Mouse (Mus musculus) right cerebral cortex, postnatal 14 days (tissue): ENCODE measurements around the gene B4galnt3.
A peak's percentile ranks its signal among the peaks of the same experiment; 100 is the strongest.

ENCODE experiments used
- DNase-seq: peaks from one replicate; pipeline ENCODE4 v3.0.0; 2022

The B4galnt3 gene

DNA sequence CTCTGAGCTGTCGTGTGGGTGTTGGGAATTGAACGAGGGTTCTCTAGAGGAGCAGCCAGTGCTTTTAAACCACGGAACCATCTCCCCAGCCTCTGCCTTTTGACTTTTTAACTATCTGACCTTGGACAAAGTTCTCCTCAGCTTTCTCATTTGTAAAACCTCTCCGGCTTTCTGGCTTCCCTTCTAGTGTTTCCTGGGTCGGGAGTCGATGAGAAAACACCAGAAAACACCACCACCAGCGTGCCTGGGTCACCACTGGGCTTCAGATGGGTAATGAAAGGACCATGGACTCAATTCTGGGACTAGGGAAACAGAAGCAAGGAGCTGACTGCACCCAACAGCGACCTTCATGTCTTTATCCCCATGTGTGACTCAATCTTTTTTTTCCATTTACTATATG is 20.2 kb downstream of the B4galnt3 start:
- DNase-seq = no peak

GRCm38 (mm10) chr6:120264151-120264550 is 30.2 kb downstream of the B4galnt3 start:
- DNase-seq = no peak

- no peak for DNase-seq
Measured at GRCm38 (mm10) chr6:120263608-120264007, 30.8 kb downstream of the B4galnt3 start.

- DNase-seq = no peak
Measured at GRCm38 (mm10) chr6:120262886-120263531, 31.4 kb downstream of the B4galnt3 start.

DNA sequence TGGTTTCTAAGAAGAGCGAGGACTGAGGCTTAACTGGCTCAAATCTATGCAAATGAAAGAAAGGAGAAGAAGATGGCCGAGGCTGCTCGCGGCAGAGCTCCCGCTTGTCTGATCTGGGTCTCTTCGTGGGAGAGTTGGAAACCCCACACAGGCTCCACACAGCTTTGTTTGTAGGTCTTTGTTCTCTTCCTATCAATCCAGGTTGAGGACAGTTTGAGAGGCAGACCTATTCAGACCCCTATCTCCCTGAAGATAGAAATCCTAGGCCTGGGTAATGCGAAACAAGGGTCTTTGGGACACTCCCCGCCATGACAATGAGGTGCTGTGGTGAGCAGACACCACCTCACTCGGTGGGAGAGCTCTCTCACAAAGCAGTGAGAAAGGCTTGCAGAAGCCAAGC is 34.9 kb downstream of the B4galnt3 start:
- DNase-seq = no peak

DNA sequence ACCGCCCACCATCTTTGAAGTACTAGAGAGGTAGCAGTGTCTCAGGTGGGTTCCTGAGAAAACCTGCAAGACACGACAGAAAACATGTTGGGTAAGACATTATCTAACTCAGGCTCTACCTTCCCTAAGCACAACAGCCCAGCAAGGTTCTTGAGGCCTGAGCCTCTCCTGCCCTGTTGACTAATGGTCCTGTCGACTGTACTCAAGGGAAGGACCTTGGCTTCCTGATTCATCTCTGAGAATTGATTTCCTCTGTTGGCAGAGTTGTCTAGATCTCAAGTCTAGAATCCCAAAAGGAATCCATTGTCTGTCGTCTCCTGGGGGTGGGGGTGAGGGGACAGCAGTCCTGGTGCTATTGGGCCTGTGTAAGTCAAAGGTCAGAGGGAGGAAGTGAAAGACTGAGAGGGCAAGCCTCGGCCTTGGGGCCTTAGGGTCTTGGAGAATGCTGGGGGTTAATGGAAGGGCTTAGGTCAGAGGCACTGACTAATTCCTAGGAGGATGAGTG is 37.9 kb downstream of the B4galnt3 start:
- DNase-seq = no peak

DNA sequence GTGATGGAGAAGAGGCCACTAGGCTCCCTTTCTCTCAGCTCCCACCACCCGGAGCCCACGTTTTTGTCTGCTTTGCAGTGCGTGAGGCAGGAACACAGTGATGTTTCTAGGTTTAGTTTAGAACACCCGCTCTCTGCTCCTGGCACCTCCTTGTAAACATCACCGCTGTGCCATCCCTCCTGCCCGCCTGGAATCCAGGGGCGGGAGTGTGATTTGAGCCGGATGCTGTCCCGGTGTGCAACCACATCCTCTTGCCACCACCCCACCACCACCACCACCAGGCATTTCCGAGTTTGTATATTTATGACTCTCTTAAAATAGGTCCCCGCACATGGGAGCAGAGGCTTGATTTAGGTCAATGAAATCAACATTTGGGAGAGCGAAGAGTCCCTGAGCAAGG is 38.7 kb downstream of the B4galnt3 start:
- no peak for DNase-seq

GRCm38 (mm10) chr6:120255144-120255543 is 39.2 kb downstream of the B4galnt3 start:
- no peak for DNase-seq

DNA sequence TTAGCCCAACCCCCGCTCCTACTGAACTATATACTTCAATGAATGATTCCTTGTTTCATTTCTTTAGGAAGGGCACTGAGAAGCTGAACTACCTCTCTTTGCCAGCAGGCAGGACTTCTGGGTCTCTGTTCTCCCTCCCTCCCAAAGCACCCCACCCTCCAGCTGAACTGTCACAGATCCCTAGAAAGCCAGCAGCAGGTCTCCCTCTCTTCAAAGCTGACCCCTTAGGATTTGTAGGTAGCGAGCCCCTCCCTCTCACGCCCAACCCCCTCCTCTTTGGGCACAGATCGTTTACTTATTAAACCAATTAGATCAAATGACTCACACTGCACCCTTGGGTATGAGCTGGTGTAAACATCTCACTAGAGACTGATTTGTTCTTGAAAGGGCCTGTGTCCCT is 39.7 kb downstream of the B4galnt3 start:
- DNase-seq = no peak

DNA sequence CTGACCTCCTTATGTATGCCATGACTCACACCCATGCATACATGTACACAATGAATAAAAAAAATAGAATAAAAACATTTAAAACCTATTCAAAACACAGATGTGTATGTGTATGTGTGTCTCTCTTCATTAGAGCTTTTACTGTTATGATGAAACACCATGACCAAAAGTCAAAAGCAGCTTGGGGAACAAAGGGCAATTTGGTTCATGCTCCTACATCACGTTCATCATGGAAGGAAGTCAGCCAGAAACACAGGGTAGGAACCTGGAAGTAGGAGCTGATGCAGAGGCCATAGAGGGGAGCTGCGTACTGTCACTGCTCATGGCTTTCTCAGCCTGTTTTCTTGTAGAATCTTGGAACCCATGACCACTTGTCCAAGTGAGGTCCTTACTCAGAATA is 41.6 kb downstream of the B4galnt3 start:
- no peak for DNase-seq

GRCm38 (mm10) chr6:120251010-120251409 is 43.3 kb downstream of the B4galnt3 start:
- DNase-seq = no peak

- no peak for DNase-seq
Measured at GRCm38 (mm10) chr6:120249831-120250230, 44.5 kb downstream of the B4galnt3 start.

- DNase-seq = no peak
Measured at GRCm38 (mm10) chr6:120246676-120247075, 47.7 kb downstream of the B4galnt3 start.

GRCm38 (mm10) chr6:120243250-120243649 is 51.1 kb downstream of the B4galnt3 start:
- DNase-seq = no peak

DNA sequence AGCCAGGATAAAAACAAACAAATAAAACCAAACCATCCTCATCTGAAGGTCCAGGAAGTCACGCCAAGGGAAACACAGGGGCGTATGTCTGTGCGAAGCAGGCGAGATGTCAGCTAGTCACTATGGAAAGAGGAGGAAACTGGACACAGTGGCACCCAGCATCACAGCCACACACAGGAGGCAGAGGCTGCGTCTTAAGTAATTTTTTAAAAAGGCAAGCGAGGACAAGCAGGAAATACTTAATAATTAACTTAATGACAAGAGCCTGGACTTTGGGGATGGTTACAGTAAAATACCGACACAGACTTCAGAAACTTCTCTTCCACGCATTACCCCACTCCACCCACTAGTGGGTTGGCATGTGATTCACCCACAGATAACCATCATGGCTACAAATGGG is 51.8 kb downstream of the B4galnt3 start:
- no peak for DNase-seq

GRCm38 (mm10) chr6:120241453-120241852 is 52.9 kb downstream of the B4galnt3 start:
- no peak for DNase-seq

DNA sequence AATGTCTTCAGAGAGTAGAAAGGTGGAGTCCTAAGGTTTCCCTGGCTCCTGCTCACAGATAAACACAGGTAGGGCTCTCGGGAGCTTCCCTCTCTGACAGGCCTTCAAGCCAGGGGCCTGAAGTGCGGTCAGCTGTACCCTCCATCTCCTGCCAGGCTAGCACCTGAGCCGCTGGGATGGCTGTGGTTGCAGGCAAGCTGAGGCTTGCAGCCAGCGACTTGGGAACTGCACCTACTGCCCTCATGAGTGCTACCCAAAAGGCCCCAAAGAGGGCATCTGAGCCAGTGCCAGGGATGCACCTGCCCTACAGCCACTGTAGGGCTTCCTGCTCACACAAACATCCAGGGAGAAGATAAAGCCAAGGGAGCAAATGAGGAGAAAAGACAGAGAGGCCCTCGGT is 53.9 kb downstream of the B4galnt3 start:
- DNase-seq = no peak

DNA sequence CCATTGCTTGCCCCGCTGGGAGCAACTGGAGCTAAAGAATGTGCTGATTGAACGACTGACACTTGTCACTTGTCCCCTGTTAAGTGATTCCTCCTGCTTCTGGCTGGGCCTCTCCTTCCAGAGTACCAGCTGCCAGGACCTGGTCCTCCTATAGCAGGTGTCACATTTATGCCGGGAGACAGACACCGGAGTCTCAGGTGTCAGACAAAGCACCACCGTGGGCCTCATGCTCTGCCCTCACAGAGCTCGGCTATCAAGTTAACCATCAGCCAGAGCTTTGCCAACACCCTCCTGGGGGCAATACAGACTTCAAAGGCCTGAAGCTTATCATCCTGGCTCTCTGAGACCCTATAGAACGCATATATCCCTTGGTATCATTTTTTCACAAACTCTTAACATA is 58.5 kb downstream of the B4galnt3 start:
- DNase-seq = no peak

- DNase-seq = no peak
Measured at GRCm38 (mm10) chr6:120232885-120233284, 61.5 kb downstream of the B4galnt3 start.

- DNase-seq = no peak
Measured at GRCm38 (mm10) chr6:120230441-120230840, 63.9 kb downstream of the B4galnt3 start.

DNA sequence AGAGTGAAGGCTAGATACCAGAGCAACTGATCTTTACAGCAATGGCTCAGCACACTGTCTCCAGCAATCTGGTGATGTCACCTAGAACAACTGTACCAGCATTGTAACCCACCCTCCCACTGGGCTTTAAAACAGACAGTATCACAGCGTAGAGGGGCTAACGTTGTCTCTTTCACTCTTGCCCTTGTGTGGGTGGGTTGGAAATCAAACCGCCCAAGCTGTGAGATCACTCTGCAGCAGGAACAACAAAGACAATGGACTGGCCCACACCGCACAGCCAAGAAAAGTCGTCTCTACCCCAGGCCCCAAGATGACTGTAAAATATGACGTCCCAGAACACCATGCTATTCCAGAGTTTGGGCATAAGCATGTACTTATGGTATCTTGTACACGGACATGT is 64.6 kb downstream of the B4galnt3 start:
- no peak for DNase-seq

- no peak for DNase-seq
Measured at GRCm38 (mm10) chr6:120227068-120227467, 67.3 kb downstream of the B4galnt3 start.

GRCm38 (mm10) chr6:120225355-120225754 is 69.0 kb downstream of the B4galnt3 start:
- no peak for DNase-seq

GRCm38 (mm10) chr6:120222669-120223068 is 71.7 kb downstream of the B4galnt3 start:
- DNase-seq = peak; percentile 49

DNA sequence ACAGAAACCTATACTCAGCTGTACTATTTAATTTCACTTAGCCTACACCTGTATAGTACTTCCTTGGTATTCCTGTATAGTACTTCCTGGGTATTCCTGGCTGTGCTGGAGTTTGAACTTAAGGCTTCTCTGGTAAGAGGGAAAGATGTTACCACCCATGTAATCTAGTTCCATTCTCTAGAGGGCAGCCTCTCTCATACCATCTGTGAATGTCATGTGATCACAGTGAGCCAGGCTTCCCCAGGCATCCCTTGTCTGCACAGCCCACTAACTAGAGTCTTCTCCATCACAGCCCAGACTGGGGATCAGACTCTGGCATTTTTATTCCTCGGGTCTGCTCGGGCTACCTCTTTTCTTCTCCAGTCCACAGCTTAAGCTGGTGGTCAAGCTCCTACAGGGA is 75.1 kb downstream of the B4galnt3 start:
- DNase-seq = no peak
